Mouse (Mus musculus): ENCODE results near the gene Relch.
"Not testable (repeated sequence)": the region's sequence is repeated elsewhere in the genome, so short reads cannot be mapped to it uniquely, and the experiment has no call there.

Relch gene

GRCm38 (mm10) chr1:105742481-105742880 lies 78.8 kb downstream of the Relch start:
- no peak for DNase-seq (ENCODE audit: low spot score in 2 of 2)

DNA sequence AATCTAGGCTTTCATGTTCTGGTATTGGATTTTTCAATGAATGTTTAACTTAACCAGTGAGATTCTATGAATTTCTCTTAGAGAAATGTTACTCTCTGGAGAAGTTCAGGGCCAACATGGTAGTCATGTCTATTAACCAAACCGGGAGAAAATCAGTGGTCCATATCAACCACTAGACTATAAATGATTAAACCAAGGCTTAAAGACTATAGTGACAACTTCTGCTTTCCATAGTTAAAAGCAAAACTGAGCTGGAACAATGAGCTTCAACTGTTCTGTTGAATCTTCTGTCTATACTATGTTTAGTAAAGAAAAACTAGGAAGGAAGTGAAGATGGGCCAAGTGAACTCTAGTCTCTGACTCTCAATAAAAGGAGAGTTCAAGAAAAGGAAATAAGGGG lies 82.8 kb downstream of the Relch start:
- no peak for DNase-seq (ENCODE audit: low spot score in 2 of 2)

GRCm38 (mm10) chr1:105746858-105747596 lies 83.4 kb downstream of the Relch start:
- DNase-seq (ENCODE audit: low spot score in 2 of 2), result no peak

DNA sequence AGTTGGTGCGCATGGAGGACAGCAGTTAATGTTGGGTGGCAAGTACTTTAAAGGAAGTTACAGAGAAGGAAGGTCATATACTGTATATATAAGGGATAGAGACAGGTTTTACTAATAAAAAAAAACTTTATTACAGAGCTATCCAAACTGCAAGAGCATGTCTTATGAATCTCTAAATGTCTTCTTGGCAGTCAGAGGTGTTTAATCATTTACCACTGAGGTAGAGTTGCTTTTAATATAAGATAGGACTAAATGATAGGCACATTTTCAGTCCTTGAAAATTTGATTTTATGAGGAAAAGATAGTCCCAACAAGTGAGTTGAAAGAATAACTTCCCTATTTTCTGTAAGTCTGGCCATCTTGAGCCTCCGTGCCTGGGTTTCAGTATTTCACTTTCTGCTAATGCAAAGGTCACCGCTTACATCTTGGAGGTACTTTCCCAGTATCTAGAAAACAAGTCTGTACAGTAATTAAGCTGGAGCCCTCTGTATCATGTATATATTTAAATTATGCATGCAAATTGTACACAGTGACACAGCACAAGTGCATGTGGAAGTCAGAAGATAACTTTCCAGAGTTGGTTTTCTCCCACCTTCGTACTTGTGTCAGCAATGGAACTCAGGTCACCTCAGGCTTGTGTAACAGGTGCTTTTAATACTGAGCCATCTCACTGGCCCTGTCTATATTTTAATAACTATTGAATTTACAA lies 84.6 kb downstream of the Relch start:
- no peak for DNase-seq (ENCODE audit: low spot score in 2 of 2)

GRCm38 (mm10) chr1:105752196-105752595 lies 88.5 kb downstream of the Relch start:
- no peak for DNase-seq (ENCODE audit: low spot score in 2 of 2)

- no peak for DNase-seq (ENCODE audit: low spot score in 2 of 2)
Measured at GRCm38 (mm10) chr1:105752944-105753343, 89.3 kb downstream of the Relch start.

DNA sequence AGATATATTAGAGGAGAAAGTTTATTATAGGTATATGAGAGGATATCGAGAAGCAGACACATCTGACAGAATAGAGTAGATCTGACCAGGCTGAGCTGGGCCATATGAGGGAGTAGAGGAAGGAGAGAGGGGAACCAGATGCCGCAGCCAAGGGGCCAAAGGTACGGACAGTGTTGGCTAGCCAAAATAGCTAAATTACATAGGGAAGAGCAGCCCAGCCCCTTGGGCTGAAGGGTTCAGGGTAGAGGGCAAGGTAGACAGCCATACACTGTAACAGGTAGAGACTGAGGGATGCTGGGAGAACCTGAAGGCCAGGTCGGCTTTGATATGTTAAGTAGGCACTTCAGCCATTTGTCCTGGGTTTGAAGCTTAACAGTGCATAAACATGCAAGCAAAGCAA lies 95.1 kb downstream of the Relch start:
- DNase-seq (ENCODE audit: low spot score in 2 of 2), result no peak

- no peak for DNase-seq (ENCODE audit: low spot score in 2 of 2)
Measured at GRCm38 (mm10) chr1:105759422-105760165, 95.9 kb downstream of the Relch start.

- DNase-seq (ENCODE audit: low spot score in 2 of 2), result no peak
Measured at GRCm38 (mm10) chr1:105765586-105765985, 101.9 kb downstream of the Relch start.

- DNase-seq (ENCODE audit: low spot score in 2 of 2), result not testable (repeated sequence)
Measured at GRCm38 (mm10) chr1:105766099-105766498, 102.4 kb downstream of the Relch start.

- no peak for DNase-seq (ENCODE audit: low spot score in 2 of 2)
Measured at GRCm38 (mm10) chr1:105768397-105768796, 104.7 kb downstream of the Relch start.

- no peak for DNase-seq (ENCODE audit: low spot score in 2 of 2)
Measured at GRCm38 (mm10) chr1:105770685-105771084, 107.0 kb downstream of the Relch start.

DNA sequence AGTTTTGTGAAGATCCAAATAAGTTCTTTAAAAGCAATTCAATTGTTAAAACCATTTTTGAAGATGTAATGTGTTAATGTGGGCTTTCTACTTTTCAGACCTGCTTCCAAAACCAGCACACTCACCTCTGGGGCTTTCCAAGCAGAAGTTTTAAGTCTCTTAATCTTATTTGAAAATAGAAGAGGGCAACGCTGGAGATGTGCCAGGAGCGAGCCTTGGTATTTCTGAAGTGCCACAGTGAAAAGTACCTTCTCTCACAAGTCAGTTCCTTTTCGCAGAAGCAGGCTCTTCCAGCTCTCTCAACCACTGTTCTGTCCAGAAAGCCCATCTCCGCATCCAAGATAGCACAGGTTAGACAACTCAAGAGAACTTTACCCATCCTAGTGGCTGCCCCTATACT lies 112.8 kb downstream of the Relch start:
- no peak for DNase-seq (ENCODE audit: low spot score in 2 of 2)

GRCm38 (mm10) chr1:105780079-105780456 lies 116.4 kb downstream of the Relch start:
- DNase-seq (ENCODE audit: low spot score in 2 of 2), result no peak

- DNase-seq (ENCODE audit: low spot score in 2 of 2), result peak; percentile 10 to 60
Measured at GRCm38 (mm10) chr1:105780457-105781364, 117.0 kb downstream of the Relch start, which contains the start of gene Tnfrsf11a. TSS of gene Tnfrsf11a (plus strand) at chr1:105780718.

DNA sequence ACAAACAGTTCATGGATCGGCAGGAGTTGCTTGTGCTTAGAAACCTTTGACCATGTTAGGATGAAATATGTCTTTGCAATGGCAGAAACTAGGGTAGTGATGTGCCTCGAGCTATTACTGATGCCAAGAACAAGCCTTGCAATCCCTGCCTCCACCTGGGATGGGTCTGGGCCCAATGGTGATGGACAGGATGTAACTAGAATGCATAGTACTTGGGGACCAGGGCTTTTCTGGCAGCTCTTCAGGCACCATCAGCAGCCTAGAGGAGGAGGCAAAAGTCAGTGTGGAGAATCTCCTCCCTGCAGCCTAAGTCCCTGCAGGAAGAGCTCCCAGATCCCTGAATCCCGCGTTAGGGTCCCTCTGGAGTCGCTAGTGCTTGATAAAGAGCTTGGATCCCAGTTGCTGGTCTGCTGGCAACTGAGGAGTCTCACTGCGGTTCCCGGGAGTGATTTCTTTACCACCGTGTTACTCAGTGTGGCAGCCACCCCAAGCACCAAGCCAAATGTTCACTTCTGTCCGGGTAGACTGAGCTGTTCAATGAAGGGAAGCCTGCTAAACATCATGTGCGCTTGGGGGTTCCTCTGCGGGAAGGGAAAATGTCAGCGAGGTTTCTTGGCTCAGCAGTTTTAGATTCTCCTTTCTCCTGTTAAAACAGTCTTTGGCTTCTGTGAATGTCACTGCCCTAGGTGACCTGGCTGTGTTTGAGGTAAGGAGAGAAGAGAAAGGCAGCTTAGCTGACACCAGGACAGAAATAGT lies 117.9 kb downstream of the Relch start:
- DNase-seq (ENCODE audit: low spot score in 2 of 2), result no peak

- no peak for DNase-seq (ENCODE audit: low spot score in 2 of 2)
Measured at GRCm38 (mm10) chr1:105784257-105785016, 120.8 kb downstream of the Relch start.

GRCm38 (mm10) chr1:105785146-105785545 lies 121.5 kb downstream of the Relch start:
- DNase-seq (ENCODE audit: low spot score in 2 of 2), result no peak

GRCm38 (mm10) chr1:105786731-105787357 lies 123.2 kb downstream of the Relch start:
- no peak for DNase-seq (ENCODE audit: low spot score in 2 of 2)
